Mouse (Mus musculus) cerebral cortex, adult 2 months (tissue): ENCODE results near the gene Tmem140.

Source experiments
- WGBS: fragments of 180-500 bp; shearing (Covaris S2); methylation state at CpG from one replicate; pipeline ENCODE4 v1.1.7; 2018; 5-methylcytosine and 5-hydroxymethylcytosine counted together

The Tmem140 gene

DNA sequence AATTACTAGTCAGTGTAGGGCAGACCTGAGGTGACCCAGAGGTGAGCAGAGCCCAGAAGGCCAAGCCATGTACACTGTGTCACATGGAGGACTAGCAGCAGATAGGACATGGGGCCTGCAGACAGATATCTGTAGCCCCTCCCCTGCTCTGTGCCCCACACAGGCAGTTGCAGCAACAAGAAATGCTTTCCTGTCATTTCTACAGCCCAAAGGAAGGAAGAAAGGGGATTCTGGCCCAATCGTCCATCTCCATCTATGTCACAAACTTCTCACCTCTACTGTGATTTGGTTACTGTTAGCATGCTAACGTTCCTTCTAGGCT, 13.8 kb downstream of the Tmem140 start:
- 55% methylated on average over 2 of the region's 2 CpGs for WGBS

DNA sequence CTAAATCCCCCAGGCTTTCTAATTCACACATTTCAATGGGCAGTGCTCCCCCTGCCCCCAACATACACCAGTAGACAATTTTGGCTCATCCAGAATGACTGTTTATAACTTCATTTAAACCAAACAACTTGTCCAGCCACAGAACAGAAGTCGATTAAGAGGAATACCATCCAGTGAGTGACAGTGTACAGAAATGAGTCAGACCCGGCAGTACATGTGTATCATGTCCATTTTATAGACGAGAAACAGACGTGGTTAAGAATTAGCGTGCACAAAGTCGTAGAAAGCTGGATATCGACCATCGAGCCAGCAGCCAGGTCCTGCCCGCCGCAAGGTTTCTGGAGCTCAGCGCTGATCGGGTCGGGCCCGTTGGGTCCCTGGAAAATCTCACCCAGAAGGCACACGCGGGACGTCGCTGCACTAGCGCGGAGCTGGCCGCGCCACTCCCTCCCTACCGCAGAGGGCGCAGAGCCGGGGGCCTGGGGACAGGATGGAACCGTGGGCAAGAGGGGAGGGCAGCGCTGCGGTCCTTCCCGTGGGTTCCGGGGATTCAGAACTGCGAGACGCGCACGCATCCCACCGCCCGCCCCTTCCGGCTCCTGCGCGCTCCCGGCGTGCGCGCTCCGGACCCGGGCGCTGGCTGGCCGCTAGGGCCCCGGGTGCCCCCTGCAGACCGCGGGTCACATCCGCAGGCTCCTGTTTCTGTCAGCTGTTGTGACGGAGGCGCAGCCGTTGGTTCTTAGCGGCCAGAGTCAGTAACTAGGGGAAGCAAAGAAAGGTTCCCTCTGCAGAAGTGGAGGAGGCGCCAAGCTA, 14.8 kb downstream of the Tmem140 start, which contains the start of gene Cyren:
Cyren (minus strand) TSS at position 552 of the 813 bp plus-strand sequence.
- under 1% methylated on average over 56 of the region's 56 CpGs for WGBS

DNA sequence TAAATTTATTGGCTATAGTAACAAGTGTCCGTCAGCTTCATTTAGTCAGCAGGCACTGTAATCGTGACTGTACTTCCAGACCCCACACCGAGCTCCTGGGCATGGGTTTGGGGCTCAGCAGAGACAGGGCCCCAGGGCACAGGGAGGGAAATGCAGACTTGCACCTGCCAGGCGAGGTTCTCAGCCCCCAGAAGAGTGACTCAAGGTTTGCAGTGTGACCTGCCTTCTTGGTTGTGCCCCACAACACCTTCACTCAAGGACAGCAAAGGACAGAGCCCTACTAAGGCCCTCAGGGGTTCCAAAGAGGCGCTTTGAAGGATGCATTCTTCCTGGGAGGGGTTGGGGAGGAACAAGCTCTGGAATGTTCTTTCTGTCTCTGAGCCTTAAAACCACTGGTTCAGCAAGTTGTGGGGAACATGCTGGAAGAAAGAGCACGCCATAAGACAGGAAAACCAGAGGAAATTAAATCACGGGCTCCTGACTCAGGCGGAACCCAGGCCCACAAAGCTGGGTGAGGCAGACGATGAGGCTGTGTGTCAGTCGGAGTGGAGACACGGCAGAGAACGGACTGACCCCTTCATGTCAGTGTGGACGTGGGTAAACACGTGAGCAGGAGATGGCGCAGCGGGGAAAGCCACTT, 16.3 kb downstream of the Tmem140 start:
- 90% methylated on average over 16 of the region's 16 CpGs for WGBS

DNA sequence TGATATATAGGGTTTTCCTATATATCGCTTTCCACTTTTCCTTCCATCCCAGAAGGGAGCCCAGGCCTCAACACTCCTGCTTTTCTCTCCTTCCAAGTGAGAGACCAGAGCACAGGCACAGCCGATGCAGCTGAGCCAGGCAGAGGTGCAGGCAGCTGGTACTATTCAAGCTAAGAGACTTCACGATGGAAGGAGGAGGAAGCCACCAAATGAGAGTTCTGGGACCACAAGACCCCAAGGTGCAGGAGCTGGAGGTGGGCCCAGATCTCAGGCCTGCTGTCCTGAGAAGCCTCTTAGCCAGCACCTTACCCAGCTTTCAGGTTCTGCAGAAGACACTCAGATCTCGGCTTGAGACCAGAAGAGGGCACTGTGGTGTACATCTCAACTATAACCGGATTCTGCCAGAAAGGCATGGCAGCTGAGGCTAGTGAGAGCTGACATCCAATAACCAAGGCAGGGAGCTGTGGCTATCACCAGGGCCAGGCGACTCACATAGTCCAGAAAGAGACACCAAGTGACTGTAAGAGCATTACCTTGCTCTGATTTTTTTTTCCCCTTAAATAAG, 17.0 kb downstream of the Tmem140 start:
- 49% methylated on average over 6 of the region's 6 CpGs for WGBS

GRCm38 (mm10) chr6:34884724-34885123, 21.8 kb downstream of the Tmem140 start:
- WGBS, result 92% methylated on average over 7 of the region's 7 CpGs

- WGBS, result 74% methylated on average over 6 of the region's 6 CpGs
These were observed 24.3 kb downstream of the Tmem140 start for GRCm38 (mm10) chr6:34887131-34887850.

GRCm38 (mm10) chr6:34889185-34889584, 26.2 kb downstream of the Tmem140 start:
- 75% methylated on average over 4 of the region's 4 CpGs for WGBS

DNA sequence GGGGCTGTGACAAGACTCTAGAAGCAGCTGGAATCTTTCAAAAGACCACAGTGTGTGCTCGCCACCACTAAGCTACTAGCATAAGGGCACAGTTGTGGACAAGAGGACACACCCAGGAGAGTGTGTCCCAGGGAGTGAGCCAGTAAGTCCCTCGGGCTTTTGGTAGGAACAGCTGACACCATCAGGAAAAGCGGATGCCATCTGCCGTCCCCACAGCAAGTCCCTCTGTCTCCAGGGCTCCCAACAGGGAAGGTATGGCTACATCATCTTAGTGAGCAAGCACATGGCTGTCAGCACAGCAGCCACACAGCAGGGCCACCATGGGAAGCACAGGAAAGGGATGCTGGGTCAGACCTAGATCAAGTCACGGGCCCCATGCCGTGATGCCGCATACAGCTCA, 32.6 kb downstream of the Tmem140 start:
- 80% methylated on average over 7 of the region's 7 CpGs for WGBS

- WGBS, result 70% methylated on average over 16 of the region's 16 CpGs
These were observed 33.3 kb downstream of the Tmem140 start for GRCm38 (mm10) chr6:34896168-34896780.

GRCm38 (mm10) chr6:34899127-34899526, 36.2 kb downstream of the Tmem140 start:
- 88% methylated on average over 2 of the region's 2 CpGs for WGBS

- 97% methylated on average over 2 of the region's 2 CpGs for WGBS
These were observed 38.0 kb downstream of the Tmem140 start for GRCm38 (mm10) chr6:34900990-34901389.

DNA sequence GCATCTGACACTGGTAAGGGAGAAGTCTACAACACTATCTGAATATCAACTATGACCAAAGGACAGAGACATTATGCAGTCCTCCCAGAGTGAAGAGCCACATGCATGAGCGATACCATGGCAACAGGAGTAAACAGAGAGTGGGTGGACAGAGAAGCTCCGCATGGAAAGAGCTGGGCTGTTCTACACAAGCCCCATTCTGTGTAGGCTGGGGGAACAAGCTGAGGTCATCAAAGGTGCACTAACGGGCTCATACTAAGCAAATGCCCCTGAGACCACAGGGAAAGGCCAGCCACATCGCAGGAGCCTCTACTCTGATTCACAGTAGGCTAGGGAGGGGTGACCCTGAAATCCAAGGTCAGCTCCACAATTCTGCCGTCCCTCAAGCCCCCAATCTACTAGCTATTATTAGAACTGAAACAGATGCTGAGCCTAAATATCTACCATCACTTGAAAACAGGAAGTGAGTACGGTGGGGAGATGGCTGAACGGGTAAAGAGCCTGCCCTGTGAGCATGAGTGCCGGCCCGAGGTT, 39.0 kb downstream of the Tmem140 start:
- 61% methylated on average over 9 of the region's 9 CpGs for WGBS

DNA sequence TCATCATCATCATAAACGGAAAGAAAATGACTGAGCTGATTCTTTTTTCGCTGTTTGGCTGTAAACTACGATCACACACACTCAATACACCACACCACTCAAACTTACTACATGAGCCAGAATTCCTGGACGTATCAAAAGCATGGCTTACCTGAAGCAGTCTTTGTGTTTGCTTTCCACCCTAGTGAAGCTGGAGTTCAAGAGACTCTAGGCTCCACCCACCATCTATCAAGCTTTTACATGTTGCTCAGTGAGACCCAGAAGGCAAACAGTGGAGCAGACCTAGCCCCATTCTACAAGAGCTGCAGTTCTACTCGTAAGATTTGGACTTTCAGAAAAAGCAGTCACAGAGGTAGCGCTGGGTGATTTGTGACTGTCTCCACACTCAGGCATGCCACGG, 39.6 kb downstream of the Tmem140 start:
- 88% methylated on average over 7 of the region's 7 CpGs for WGBS

GRCm38 (mm10) chr6:34903441-34903840, 40.5 kb downstream of the Tmem140 start:
- WGBS, result 91% methylated on average over 5 of the region's 5 CpGs

DNA sequence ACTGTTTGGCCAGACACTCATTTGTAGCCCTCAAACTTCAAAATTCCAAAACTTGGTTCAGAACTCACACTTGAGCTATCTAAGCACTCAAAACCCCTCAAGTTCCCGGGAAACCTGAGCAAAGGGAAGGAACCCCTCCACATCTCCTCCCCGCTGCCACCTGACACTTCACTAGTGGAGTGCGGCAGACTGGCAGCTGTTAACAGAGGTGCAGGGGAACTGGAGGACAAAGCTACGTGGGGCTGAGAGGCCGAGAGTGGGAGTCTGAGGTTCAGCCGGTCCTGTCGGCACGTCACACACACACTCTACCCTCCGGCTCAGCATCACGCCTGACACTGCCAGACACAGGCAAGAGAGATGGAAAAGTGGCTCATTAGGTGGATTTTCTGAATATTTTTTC, 40.9 kb downstream of the Tmem140 start:
- 82% methylated on average over 10 of the region's 10 CpGs for WGBS

DNA sequence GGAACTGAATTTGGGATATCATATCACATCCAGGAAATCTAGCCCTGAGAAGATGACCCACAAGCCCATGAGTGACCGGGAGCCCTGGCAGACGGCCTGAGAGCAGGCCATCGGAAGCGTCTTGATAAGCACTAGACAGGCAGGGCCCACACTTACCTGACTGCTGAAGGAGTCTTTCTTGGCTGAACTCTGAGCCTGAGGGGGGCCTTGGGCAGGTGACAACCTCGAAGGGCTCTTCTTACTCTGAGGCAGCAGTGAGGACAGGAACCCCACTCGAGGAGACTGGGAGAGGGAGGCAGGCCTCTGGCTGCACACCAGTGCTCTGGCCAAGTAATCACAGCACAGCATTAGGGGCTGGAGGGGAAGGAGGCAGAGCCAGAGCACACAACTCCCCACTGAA, 41.4 kb downstream of the Tmem140 start:
- WGBS, result 90% methylated on average over 6 of the region's 6 CpGs

- WGBS, result 63% methylated on average over 2 of the region's 2 CpGs
These were observed 43.2 kb downstream of the Tmem140 start for GRCm38 (mm10) chr6:34906125-34906524.

- WGBS, result 59% methylated on average over 4 of the region's 4 CpGs
These were observed 43.7 kb downstream of the Tmem140 start for GRCm38 (mm10) chr6:34906661-34907060.

DNA sequence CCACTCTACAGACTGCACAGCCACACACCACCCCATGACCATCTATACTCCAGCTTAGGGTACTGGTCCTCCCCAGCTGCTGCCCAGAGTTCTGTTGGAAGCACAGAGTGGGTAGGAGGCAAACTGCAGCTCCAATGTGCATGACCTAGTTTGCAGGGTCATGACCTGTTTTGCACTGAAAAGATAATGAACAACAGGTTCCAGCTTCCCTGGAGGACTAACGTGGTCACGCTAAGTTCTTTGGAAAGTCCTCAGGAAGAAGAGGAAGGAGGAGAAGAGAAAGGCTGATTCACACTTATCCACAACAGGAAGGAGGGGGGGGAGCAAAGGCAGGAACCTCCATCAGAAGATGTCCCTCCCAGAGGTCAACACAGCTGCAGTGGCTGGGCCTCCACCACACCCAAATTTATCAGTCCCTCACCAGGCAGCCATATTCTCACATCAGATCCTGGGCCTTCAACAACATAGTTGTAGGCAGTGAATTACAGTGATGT, 44.2 kb downstream of the Tmem140 start:
- 48% methylated on average over 2 of the region's 2 CpGs for WGBS

- WGBS, result 74% methylated on average over 18 of the region's 18 CpGs
These were observed 44.8 kb downstream of the Tmem140 start for GRCm38 (mm10) chr6:34907696-34908260.
